Mouse (Mus musculus) midbrain, embryonic 14.5 days (tissue): ENCODE measurements at regions not wholly inside any gene's neighbourhood (a gene's known extent, or its start where the extent isn't known, plus 50 kb on each side); places are given as distances from the start of the nearest gene placed in this dataset.

Source experiments
- ATAC-seq: fragments of 200-750 bp; cut with Nextera tagmentation; 2 replicates; pipeline ENCODE4 v1.8.0; 2017; ENCODE audit warnings: moderate number of reproducible peaks, moderate library complexity; ENCODE audit not compliant: low FRiP score, low TSS enrichment
- DNase-seq: peaks from one replicate; pipeline ENCODE4 v3.0.0-alpha.2; 2015
- H3K27ac ChIP-seq: fragments of 300-500 bp; sonication (generic); replicated peaks from 2 replicates; pipeline ENCODE4 v1.5.1; 2014; ENCODE audit warnings: mild to moderate bottlenecking, low read depth, low read length, moderate library complexity
- H3K27me3 ChIP-seq: fragments of 300-500 bp; sonication (generic); 2 replicates; pipeline ENCODE4 v1.6.1; 2014; ENCODE audit warnings: low read length, control low read depth, mixed read lengths; ENCODE audit not compliant: control insufficient read depth, insufficient read depth
- H3K36me3 ChIP-seq: fragments of 300-500 bp; sonication (generic); 2 replicates; pipeline ENCODE4 v1.6.1; 2014; ENCODE audit warnings: low read length, control low read depth; ENCODE audit not compliant: control insufficient read depth, insufficient read depth
- H3K4me1 ChIP-seq: fragments of 300-500 bp; sonication (generic); 2 replicates; pipeline ENCODE4 v1.6.1; 2014; ENCODE audit warnings: mild to moderate bottlenecking, antibody characterized with exemption, low read length, control low read depth; ENCODE audit not compliant: control insufficient read depth, insufficient read depth
- H3K4me2 ChIP-seq: fragments of 300-500 bp; sonication (generic); 2 replicates; pipeline ENCODE4 v1.6.1; 2014; ENCODE audit warnings: mild to moderate bottlenecking, low read length, moderate library complexity
- H3K4me3 ChIP-seq: fragments of 300-500 bp; sonication (generic); replicated peaks from 2 replicates; pipeline ENCODE4 v1.5.1; 2014; ENCODE audit warnings: low read depth, low read length
- H3K9ac ChIP-seq: fragments of 300-500 bp; sonication (generic); replicated peaks from 2 replicates; pipeline ENCODE4 v1.6.1; 2014; ENCODE audit warnings: mild to moderate bottlenecking, low read length, moderate library complexity
- H3K9me3 ChIP-seq: fragments of 300-500 bp; sonication (generic); 2 replicates; pipeline ENCODE4 v1.6.1; 2016; ENCODE audit warnings: low read length, control low read depth, mixed read lengths; ENCODE audit not compliant: control insufficient read depth
- WGBS: fragments of 180-500 bp; shearing (Covaris S2); extraction: QIAGEN DNeasy Blood & Tissue Kit; methylation state at CpG from one replicate; pipeline ENCODE4 v1.1.7; 2014; 5-methylcytosine and 5-hydroxymethylcytosine counted together

GRCm38 (mm10) chr2:51001548-51001947 lies 147.4 kb downstream of the Rnd3 start:
- no peaks in the 10 kb centered on the region for H3K4me1 ChIP-seq
- ATAC-seq, result no peak
- no peaks in the 10 kb centered on the region for H3K27me3 ChIP-seq
- no peak overlapping the region for H3K4me3 ChIP-seq
- H3K4me2 ChIP-seq, result no peak overlapping the region
- no peak overlapping the region for H3K27ac ChIP-seq
- no peak for DNase-seq
- 42% methylated on average over 5 of the region's 5 CpGs for WGBS
- H3K9me3 ChIP-seq, result no peaks in the 10 kb centered on the region
- H3K9ac ChIP-seq, result no peak overlapping the region
- H3K36me3 ChIP-seq, result no peaks in the 10 kb centered on the region

- ATAC-seq (no peak), DNase-seq (no peak)
- H3K9me3 ChIP-seq, result no peaks in the 10 kb centered on the region
- no peaks in the 10 kb centered on the region for H3K36me3 ChIP-seq
- no peaks in the 10 kb centered on the region for H3K27me3 ChIP-seq
- H3K4me3 ChIP-seq, result no peak overlapping the region
- WGBS, result 81% methylated on average over 2 of the region's 2 CpGs
- no peaks in the 10 kb centered on the region for H3K4me1 ChIP-seq
- H3K9ac ChIP-seq, result no peak overlapping the region
- no peak overlapping the region for H3K27ac ChIP-seq
- no peak overlapping the region for H3K4me2 ChIP-seq
Measured at GRCm38 (mm10) chr2:50983883-50984410, 165.0 kb downstream of the Rnd3 start.

GRCm38 (mm10) chr2:50982571-50982970 lies 166.3 kb downstream of the Rnd3 start:
- ATAC-seq, result no peak

GRCm38 (mm10) chr2:50978356-50978755 lies 170.6 kb downstream of the Rnd3 start:
- H3K36me3 ChIP-seq, result no peaks in the 10 kb centered on the region

More at GRCm38 (mm10) chr2:50982571-50982970, 166.3 kb downstream of the Rnd3 start:
- no peaks in the 10 kb centered on the region for H3K36me3 ChIP-seq
- H3K4me3 ChIP-seq, result no peak overlapping the region
- 87% methylated on average over 5 of the region's 5 CpGs for WGBS
- no peak overlapping the region for H3K4me2 ChIP-seq
- no peaks in the 10 kb centered on the region for H3K27me3 ChIP-seq
- H3K27ac ChIP-seq, result no peak overlapping the region
- no peaks in the 10 kb centered on the region for H3K9me3 ChIP-seq
- no peak overlapping the region for H3K9ac ChIP-seq
- H3K4me1 ChIP-seq, result no peaks in the 10 kb centered on the region
- no peak for DNase-seq

GRCm38 (mm10) chr2:50971131-50971825 lies 177.6 kb downstream of the Rnd3 start:
- peak overlapping the region; percentile 39 for H3K9ac ChIP-seq
- ATAC-seq (peak; percentile 92), DNase-seq (peak; percentile 86)
- H3K27me3 ChIP-seq, result no peaks in the 10 kb centered on the region
- peak overlapping the region; percentile 89 for H3K27ac ChIP-seq
- WGBS, result under 1% methylated on average over 14 of the region's 14 CpGs
- H3K9me3 ChIP-seq, result no peaks in the 10 kb centered on the region
- no peak overlapping the region for H3K4me3 ChIP-seq
- H3K4me1 ChIP-seq, result peaks cover 32% of the 10 kb centered on the region
- H3K36me3 ChIP-seq, result no peaks in the 10 kb centered on the region
- H3K4me2 ChIP-seq, result peak overlapping the region; percentile 45

More at GRCm38 (mm10) chr2:50978356-50978755, 170.6 kb downstream of the Rnd3 start:
- H3K4me1 ChIP-seq, result no peaks in the 10 kb centered on the region
- no peak overlapping the region for H3K4me3 ChIP-seq
- no peaks in the 10 kb centered on the region for H3K9me3 ChIP-seq
- no peak overlapping the region for H3K4me2 ChIP-seq
- H3K27ac ChIP-seq, result no peak overlapping the region
- ATAC-seq (no peak), DNase-seq (no peak)
- no peaks in the 10 kb centered on the region for H3K27me3 ChIP-seq
- WGBS, result 82% methylated on average over 1 of the region's 1 CpGs
- no peak overlapping the region for H3K9ac ChIP-seq

- no peak overlapping the region for H3K4me3 ChIP-seq
- H3K36me3 ChIP-seq, result no peaks in the 10 kb centered on the region
- H3K27ac ChIP-seq, result no peak overlapping the region
- no peak overlapping the region for H3K4me2 ChIP-seq
- no peaks in the 10 kb centered on the region for H3K9me3 ChIP-seq
- no peaks in the 10 kb centered on the region for H3K27me3 ChIP-seq
- no peak for DNase-seq
- ATAC-seq, result no peak
- 91% methylated on average over 4 of the region's 4 CpGs for WGBS
- H3K9ac ChIP-seq, result no peak overlapping the region
- H3K4me1 ChIP-seq, result peaks cover 32% of the 10 kb centered on the region
Measured at GRCm38 (mm10) chr2:50968382-50968781, 180.5 kb downstream of the Rnd3 start.

GRCm38 (mm10) chr2:50967826-50968225 lies 181.1 kb downstream of the Rnd3 start:
- no peak overlapping the region for H3K9ac ChIP-seq
- peaks cover 32% of the 10 kb centered on the region for H3K4me1 ChIP-seq
- no peak for ATAC-seq
- H3K4me3 ChIP-seq, result no peak overlapping the region
- H3K36me3 ChIP-seq, result no peaks in the 10 kb centered on the region
- no peaks in the 10 kb centered on the region for H3K9me3 ChIP-seq
- no peaks in the 10 kb centered on the region for H3K27me3 ChIP-seq
- H3K27ac ChIP-seq, result 0 out of 2 replicates have a peak overlapping the region, but pooled peaks have one; percentile 2
- peak; percentile 47 for DNase-seq
- 39% methylated on average over 4 of the region's 4 CpGs for WGBS
- no peak overlapping the region for H3K4me2 ChIP-seq

- Histone ChIP-seq H3K4me2 (no peak overlapping the region), H3K4me3 (no peak overlapping the region), H3K36me3 (no peaks in the 10 kb centered on the region), H3K27ac (peak overlapping the region; percentile 38; the same call in 1 of the 2 replicates), H3K9ac (no peak overlapping the region), H3K27me3 (no peaks in the 10 kb centered on the region), H3K4me1 (peaks cover 31% of the 10 kb centered on the region), H3K9me3 (no peaks in the 10 kb centered on the region)
- ATAC-seq, result no peak
- no peak for DNase-seq
- 74% methylated on average over 4 of the region's 4 CpGs for WGBS
Measured at GRCm38 (mm10) chr2:50967133-50967532, 181.8 kb downstream of the Rnd3 start.

GRCm38 (mm10) chr2:50965485-50966017 lies 183.4 kb downstream of the Rnd3 start:
- Histone ChIP-seq H3K4me2 (no peak overlapping the region), H3K9me3 (no peaks in the 10 kb centered on the region), H3K36me3 (no peaks in the 10 kb centered on the region), H3K4me3 (no peak overlapping the region), H3K27ac (no peak overlapping the region), H3K27me3 (no peaks in the 10 kb centered on the region), H3K4me1 (peaks cover 15% of the 10 kb centered on the region), H3K9ac (no peak overlapping the region)
- DNase-seq (no peak), ATAC-seq (no peak)
- WGBS, result 63% methylated on average over 8 of the region's 8 CpGs
